Mouse (Mus musculus): ENCODE measurements at regions not wholly inside any gene's neighbourhood (a gene's known extent, or its start where the extent isn't known, plus 50 kb on each side); places are given as distances from the start of the nearest gene placed in this dataset.

GRCm38 (mm10) chr2:161416218-161416927 is 307.5 kb upstream of the Chd6 start:
- no peak for TF ChIP-seq CTCF (IDR thresholded peaks at IDR 0.05; ENCODE audit: extremely low read depth, insufficient read depth, insufficient read length, insufficient replicate concordance)
- TF ChIP-seq POLR2A (IDR thresholded peaks at IDR 0.05; ENCODE audit: low read depth, low read length), result no peak
